Mouse (Mus musculus) heart, embryonic 16.5 days (tissue): ENCODE data around the gene Angpt4. TPM values are rescaled to one million over a fixed set of nuclear protein-coding genes. Genes with fewer than 3 reads are reported as not detected.

Experiments
- ATAC-seq: fragments of 200-750 bp; cut with Nextera tagmentation; replicated peaks from 2 replicates; pipeline ENCODE4 v1.8.0; 2017; ENCODE audit warnings: moderate number of reproducible peaks; ENCODE audit not compliant: insufficient read depth, low FRiP score; ENCODE audit errors: extremely low read depth
- H3K27ac ChIP-seq: fragments of 300-500 bp; sonication (generic); 2 replicates; pipeline ENCODE4 v1.5.1; 2014; ENCODE audit warnings: mild to moderate bottlenecking, low read length, control low read depth, moderate library complexity
- H3K27me3 ChIP-seq: fragments of 300-500 bp; sonication (generic); 2 replicates; pipeline ENCODE4 v1.6.1; 2014; ENCODE audit warnings: low read length, mixed read lengths; ENCODE audit not compliant: control insufficient read depth, insufficient read depth
- H3K36me3 ChIP-seq: fragments of 300-500 bp; sonication (generic); 2 replicates; pipeline ENCODE4 v1.6.1; 2014; ENCODE audit not compliant: control insufficient read depth, insufficient read depth
- H3K4me1 ChIP-seq: fragments of 300-500 bp; sonication (generic); 2 replicates; pipeline ENCODE4 v1.6.1; 2014; ENCODE audit warnings: low read length, mixed read lengths; ENCODE audit not compliant: control insufficient read depth, insufficient read depth
- H3K4me2 ChIP-seq: fragments of 300-500 bp; sonication (generic); 2 replicates; pipeline ENCODE4 v1.6.1; 2014; ENCODE audit warnings: low read depth, mild to moderate bottlenecking, control low read depth, low read length
- H3K4me3 ChIP-seq: fragments of 300-500 bp; sonication (generic); 2 replicates; pipeline ENCODE4 v1.5.1; 2014; ENCODE audit warnings: mild to moderate bottlenecking, control low read depth, low read length
- H3K9ac ChIP-seq: fragments of 300-500 bp; sonication (generic); 2 replicates; pipeline ENCODE4 v1.6.1; 2014; ENCODE audit warnings: low read length, control low read depth
- H3K9me3 ChIP-seq: fragments of 300-500 bp; sonication (generic); replicated peaks from 2 replicates; pipeline ENCODE4 v1.6.1; 2016; ENCODE audit warnings: low read length; ENCODE audit not compliant: control insufficient read depth
- WGBS: fragments of 180-500 bp; shearing (Covaris S2); extraction: QIAGEN DNeasy Blood & Tissue Kit; methylation state at CpG from one replicate; pipeline ENCODE4 v1.1.7; 2014; 5-methylcytosine and 5-hydroxymethylcytosine counted together
- polyA plus RNA-seq: library from polyadenylated mRNA; unstranded; fragments of >200 nt; fragmentation: Nextera tagmentation; extraction: Ambion mirVana; gene quantifications from 2 replicates; pipeline ENCODE4 v1.2.1, GENCODE M21; 2015

Gene Angpt4
- polyA plus RNA-seq, 1 experiment from 2014 or later: 2.0 TPM

DNA sequence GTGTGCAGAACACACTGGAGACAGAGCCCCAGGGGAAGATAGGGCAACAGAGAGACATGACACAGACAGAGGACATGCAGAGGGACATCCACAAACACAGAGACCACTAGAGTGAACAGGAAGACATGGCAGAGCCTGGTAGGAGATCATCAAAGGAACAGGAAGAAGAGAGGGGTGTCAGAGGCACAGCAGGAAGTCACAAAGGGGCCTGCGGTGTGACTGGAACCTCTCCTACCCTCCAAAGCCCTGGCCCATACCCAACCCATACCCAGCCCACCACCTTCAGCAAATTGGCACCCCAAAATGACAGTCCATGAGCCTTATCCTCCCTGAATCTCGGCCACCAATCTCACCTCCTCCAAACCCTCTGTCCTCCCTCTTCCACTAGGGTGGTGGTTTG lies 33.1 kb downstream of the Angpt4 start:
- WGBS: 52% methylated on average over 2 of the region's 2 CpGs

DNA sequence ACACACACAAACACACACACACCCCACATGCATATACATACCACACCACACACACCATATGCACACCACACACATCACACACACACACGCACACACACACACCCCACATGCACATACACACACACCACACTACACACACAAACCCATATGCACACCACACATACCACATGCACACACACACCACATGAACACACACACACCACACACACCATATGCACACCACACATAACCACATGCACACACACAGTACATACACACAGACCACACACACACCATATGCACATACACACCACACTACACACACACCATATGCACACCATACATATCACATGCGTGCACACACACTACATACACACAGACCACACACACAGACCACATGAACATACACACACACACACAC lies 36.6 kb downstream of the Angpt4 start:
- Histone ChIP-seq H3K4me3 (no peak overlapping the region), H3K4me1 (no peaks in the 10 kb centered on the region), H3K4me2 (no peak overlapping the region), H3K27me3 (peaks cover 7% of the 10 kb centered on the region; the same call in 1 of the 2 replicates), H3K36me3 (no peaks in the 10 kb centered on the region), H3K27ac (no peak overlapping the region), H3K9ac (no peak overlapping the region), H3K9me3 (no peaks in the 10 kb centered on the region)
- WGBS: 82% methylated on average over 2 of the region's 2 CpGs
- no peak for ATAC-seq

More for the DNA sequence above, 33.1 kb downstream of the Angpt4 start:
- H3K9ac ChIP-seq: no peak overlapping the region
- H3K27me3 ChIP-seq: peaks cover 9% of the 10 kb centered on the region; the same call in 1 of the 2 replicates
- H3K4me2 ChIP-seq: no peak overlapping the region
- ATAC-seq: no peak
- H3K9me3 ChIP-seq: no peaks in the 10 kb centered on the region
- H3K4me3 ChIP-seq: no peak overlapping the region
- H3K4me1 ChIP-seq: no peaks in the 10 kb centered on the region
- no peak overlapping the region for H3K27ac ChIP-seq
- H3K36me3 ChIP-seq: no peaks in the 10 kb centered on the region

DNA sequence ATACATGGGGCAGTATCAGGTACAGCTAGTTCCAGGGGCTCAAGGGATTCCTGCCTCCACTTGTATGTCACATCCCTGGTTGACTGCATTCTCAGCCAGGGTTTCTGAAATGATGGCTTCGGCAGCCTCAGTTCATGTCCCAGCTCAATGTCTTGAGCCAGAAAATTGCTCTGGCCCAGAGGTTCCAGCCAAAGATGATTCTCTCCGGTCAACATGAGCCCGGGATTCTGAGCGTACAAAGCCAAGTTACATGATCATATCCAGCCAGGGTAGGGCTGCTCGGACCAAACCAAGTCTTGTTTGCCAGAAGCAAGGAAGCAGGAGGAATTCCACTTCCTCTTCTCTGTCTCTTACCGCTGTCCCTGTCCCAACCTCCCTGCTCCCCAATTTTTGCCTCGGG lies 37.3 kb downstream of the Angpt4 start:
- Histone ChIP-seq H3K9ac (no peak overlapping the region), H3K36me3 (no peaks in the 10 kb centered on the region), H3K27ac (no peak overlapping the region), H3K27me3 (peaks cover 4% of the 10 kb centered on the region; the same call in 1 of the 2 replicates), H3K9me3 (no peaks in the 10 kb centered on the region), H3K4me2 (no peak overlapping the region), H3K4me3 (no peak overlapping the region), H3K4me1 (no peaks in the 10 kb centered on the region)
- no peak for ATAC-seq
- 69% methylated on average over 7 of the region's 7 CpGs for WGBS

DNA sequence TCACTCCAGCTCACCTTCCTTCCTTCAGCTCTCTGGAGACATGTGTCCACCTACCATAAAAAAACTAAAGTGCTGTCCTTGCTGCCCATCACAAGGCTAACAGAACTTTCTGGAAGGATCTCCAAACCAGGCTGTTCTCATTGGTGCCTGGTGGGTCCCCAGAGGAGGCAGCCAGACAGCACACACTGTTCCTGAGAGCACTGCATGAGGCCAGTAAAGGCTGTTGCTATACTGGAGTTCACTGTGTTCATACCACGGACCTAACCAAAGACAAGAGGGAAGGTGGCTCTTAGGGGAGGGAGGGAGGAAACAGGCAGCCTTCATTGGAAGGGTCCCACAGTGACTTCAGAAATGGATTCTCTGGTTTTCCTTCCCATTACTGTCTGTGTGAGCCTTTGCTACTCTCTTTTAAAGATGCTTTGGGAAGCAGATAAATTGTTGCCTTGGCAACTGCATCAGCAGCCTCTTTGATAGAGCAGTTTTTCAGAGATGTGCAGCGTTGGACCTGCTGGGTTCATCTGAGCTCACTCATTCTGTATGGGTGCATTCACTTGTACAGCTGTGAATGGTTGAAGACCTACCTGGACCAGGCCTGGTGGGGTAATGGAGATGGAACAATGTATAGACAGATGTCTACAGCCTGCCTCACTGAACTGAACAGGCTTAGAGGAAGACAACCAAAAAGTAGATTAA lies 38.2 kb downstream of the Angpt4 start:
- H3K36me3 ChIP-seq: no peaks in the 10 kb centered on the region
- H3K27me3 ChIP-seq: 0 out of 2 replicates have a peak, but pooled peaks cover 1% of the 10 kb centered on the region
- H3K27ac ChIP-seq: no peak overlapping the region
- no peak overlapping the region for H3K9ac ChIP-seq
- 67% methylated on average over 2 of the region's 2 CpGs for WGBS
- H3K4me2 ChIP-seq: no peak overlapping the region
- H3K4me1 ChIP-seq: no peaks in the 10 kb centered on the region
- H3K9me3 ChIP-seq: no peaks in the 10 kb centered on the region
- no peak overlapping the region for H3K4me3 ChIP-seq
- no peak for ATAC-seq

DNA sequence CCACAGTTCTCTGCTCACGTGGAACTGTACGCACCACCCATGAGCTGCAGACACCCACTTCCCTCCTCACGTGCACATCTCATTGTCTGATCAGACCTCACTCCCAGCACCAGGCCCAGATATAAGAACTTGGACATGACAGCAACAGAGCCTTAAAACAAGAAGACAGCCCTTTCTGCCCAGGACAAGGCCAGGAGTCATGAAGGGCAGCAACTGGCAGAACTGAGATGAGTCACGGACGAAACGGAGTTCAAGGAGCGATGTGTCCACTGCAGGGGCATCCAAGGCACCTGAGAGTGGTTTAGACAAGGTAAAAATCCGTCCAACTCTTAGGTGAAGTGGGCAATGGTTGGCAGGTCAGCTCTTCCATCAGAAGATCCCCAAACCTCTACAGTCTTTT lies 42.7 kb downstream of the Angpt4 start:
- H3K9ac ChIP-seq: no peak overlapping the region
- H3K4me2 ChIP-seq: no peak overlapping the region
- 77% methylated on average over 8 of the region's 8 CpGs for WGBS
- H3K27me3 ChIP-seq: no peaks in the 10 kb centered on the region
- no peak for ATAC-seq
- no peak overlapping the region for H3K4me3 ChIP-seq
- no peak overlapping the region for H3K27ac ChIP-seq
- no peaks in the 10 kb centered on the region for H3K36me3 ChIP-seq
- no peaks in the 10 kb centered on the region for H3K9me3 ChIP-seq
- no peaks in the 10 kb centered on the region for H3K4me1 ChIP-seq

DNA sequence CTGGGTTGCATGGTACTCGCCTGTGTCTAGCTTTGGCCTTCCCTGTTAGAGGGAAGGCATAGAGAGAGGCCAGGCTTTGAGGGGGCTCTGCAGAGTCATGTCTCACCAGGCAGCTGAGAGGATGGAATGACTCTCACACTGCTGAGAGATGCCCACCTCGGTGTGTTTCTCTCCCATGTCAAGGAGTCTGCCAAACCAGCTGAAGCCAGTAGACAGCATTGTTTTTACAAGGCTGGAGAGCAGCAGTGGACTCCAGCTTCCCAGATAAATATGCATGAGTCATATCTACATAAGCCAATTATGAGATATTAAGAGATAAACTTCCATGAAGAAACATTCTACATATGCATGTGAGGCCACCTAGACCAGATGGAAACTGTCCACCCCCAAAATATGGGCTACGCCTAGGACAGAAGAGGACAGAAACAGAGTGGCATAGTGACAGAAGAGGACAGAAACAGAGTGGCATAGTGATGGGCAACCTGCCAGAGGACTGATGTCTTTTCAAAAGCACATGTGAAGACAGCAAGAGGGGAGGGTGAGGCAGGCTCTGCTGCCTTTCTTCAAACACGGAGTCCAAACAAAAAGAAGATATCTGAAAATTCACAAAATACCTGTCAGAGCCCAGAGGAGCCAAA lies 45.6 kb downstream of the Angpt4 start:
- H3K4me1 ChIP-seq: no peaks in the 10 kb centered on the region
- H3K27ac ChIP-seq: no peak overlapping the region
- H3K9me3 ChIP-seq: no peaks in the 10 kb centered on the region
- no peak overlapping the region for H3K9ac ChIP-seq
- no peak overlapping the region for H3K4me3 ChIP-seq
- 48% methylated on average over 4 of the region's 4 CpGs for WGBS
- H3K4me2 ChIP-seq: no peak overlapping the region
- H3K27me3 ChIP-seq: no peaks in the 10 kb centered on the region
- no peak for ATAC-seq
- H3K36me3 ChIP-seq: no peaks in the 10 kb centered on the region

DNA sequence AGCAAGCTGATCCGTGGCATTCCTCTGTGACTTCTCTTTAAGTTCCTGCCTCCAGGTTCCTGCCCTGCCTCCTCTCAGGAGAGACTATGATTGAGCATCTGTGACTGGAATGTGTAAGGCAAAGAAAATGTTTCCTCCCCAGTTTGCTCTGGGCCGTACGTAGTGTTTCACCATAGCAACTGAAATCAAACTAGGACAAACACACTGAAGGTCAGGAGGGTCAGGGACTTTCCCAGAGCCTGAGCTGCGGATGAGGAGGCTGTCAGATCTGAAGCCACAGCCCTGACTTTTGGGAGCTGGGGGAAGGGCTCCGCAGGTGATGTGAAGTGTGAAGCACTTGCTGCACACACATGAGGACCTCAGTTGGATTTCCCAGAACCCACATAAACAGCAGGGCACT lies 48.3 kb downstream of the Angpt4 start:
- Histone ChIP-seq H3K9me3 (no peaks in the 10 kb centered on the region), H3K4me1 (peaks cover 21% of the 10 kb centered on the region), H3K4me3 (no peak overlapping the region), H3K9ac (no peak overlapping the region), H3K4me2 (no peak overlapping the region), H3K27me3 (no peaks in the 10 kb centered on the region), H3K36me3 (no peaks in the 10 kb centered on the region), H3K27ac (no peak overlapping the region)
- WGBS: 33% methylated on average over 5 of the region's 5 CpGs
- no peak for ATAC-seq

DNA sequence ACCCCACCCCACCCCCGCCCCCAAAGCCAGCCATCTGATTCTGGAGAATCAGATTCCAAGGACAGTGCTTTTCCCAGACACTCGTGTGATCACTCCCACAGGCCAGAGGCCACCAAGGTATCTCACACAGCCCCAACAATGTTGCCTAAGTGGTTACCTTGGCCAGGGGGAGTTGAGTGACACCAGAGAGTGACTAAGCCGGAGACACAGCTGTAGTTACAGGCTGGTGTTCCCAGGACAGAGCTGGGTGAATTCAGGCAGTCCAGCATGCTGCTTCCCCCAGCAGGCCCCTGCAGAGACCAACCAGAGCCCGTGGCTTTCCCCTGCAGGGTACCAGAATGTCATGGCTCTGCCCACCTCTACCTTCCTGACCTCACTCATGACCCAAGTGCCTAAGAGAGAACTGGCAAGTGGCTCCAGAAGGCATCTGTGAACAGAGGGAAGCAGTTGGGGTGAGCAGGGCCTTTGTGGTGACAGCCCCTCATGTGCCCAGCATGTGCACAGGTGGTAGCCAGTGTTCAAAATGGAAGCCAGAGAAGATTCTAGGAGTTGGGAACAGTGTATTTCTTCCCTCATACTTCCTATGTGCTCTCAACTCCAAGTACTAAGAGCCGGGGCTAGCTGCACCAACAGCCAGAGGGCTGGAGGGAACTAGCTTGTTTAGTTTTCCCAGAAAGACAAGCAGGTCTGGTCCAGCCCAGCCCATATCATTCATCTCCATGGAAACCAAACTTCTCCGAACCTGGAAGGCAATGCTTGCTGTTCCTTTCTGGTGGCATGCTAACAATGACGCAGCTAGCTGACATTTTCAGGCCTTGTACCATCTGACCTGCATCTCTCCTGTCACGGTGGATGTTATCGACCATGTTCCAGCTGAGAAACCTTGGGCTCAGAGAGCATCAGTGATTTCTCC lies 50.5 kb downstream of the Angpt4 start:
- H3K4me2 ChIP-seq: no peak overlapping the region
- ATAC-seq: no peak
- H3K4me3 ChIP-seq: no peak overlapping the region
- H3K9me3 ChIP-seq: no peaks in the 10 kb centered on the region
- H3K27me3 ChIP-seq: no peaks in the 10 kb centered on the region
- no peak overlapping the region for H3K9ac ChIP-seq
- H3K4me1 ChIP-seq: peaks cover 23% of the 10 kb centered on the region
- H3K27ac ChIP-seq: no peak overlapping the region
- H3K36me3 ChIP-seq: no peaks in the 10 kb centered on the region
- 60% methylated on average over 9 of the region's 9 CpGs for WGBS

DNA sequence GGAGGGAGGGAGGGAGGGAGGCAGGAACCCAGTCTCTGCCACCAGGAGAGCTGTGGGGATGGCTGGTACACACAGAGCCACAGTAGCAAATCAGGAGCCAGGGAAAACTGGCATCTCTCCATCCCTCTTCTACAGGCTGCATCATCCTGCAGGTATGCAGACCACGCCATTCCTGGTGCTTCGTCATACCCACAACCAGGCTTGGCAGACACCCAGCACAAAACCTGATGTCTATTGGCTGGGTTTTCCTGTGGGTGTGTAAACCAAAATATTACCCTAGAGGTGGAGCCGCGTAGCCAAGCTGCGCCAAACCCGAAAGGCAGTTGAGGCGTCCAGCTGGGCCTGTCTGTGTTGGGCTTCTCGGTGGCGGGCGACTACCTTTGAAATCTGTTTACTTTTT lies 51.5 kb downstream of the Angpt4 start:
- ATAC-seq: peak; percentile 69
- H3K9ac ChIP-seq: no peak overlapping the region
- H3K4me3 ChIP-seq: no peak overlapping the region
- no peak overlapping the region for H3K4me2 ChIP-seq
- no peak overlapping the region for H3K27ac ChIP-seq
- H3K4me1 ChIP-seq: peaks cover 23% of the 10 kb centered on the region
- H3K36me3 ChIP-seq: no peaks in the 10 kb centered on the region
- H3K27me3 ChIP-seq: no peaks in the 10 kb centered on the region
- H3K9me3 ChIP-seq: no peaks in the 10 kb centered on the region
- 46% methylated on average over 10 of the region's 10 CpGs for WGBS
